Mouse (Mus musculus) midbrain, embryonic 10.5 days (tissue): ENCODE measurements around the gene Map1s. TPM values are rescaled to one million over a fixed set of nuclear protein-coding genes. Genes with fewer than 3 reads are reported as not detected.
"Not testable (repeated sequence)": the region's sequence is repeated elsewhere in the genome, so short reads cannot be mapped to it uniquely, and the experiment has no call there.

Experiments
- DNase-seq: peaks from one replicate; pipeline ENCODE4 v3.0.0-alpha.2; 2017; ENCODE audit warnings: low spot score
- H3K27ac ChIP-seq: fragments of 300-500 bp; sonication (generic); replicated peaks from 2 replicates; pipeline ENCODE4 v1.5.1; 2016; ENCODE audit warnings: mild to moderate bottlenecking
- H3K27me3 ChIP-seq: fragments of 300-500 bp; sonication (generic); 2 replicates; pipeline ENCODE4 v1.6.1; 2016; ENCODE audit warnings: low read depth, mild to moderate bottlenecking; ENCODE audit not compliant: poor library complexity, severe bottlenecking
- H3K36me3 ChIP-seq: fragments of 300-500 bp; sonication (generic); 2 replicates; pipeline ENCODE4 v1.6.1; 2016; ENCODE audit warnings: mild to moderate bottlenecking, moderate library complexity
- H3K4me1 ChIP-seq: fragments of 300-500 bp; sonication (generic); 2 replicates; pipeline ENCODE4 v1.6.1; 2016
- H3K4me3 ChIP-seq: fragments of 300-500 bp; sonication (generic); 2 replicates; pipeline ENCODE4 v1.5.1; 2016; ENCODE audit warnings: mild to moderate bottlenecking, moderate library complexity
- H3K9me3 ChIP-seq: fragments of 300-500 bp; sonication (generic); replicated peaks from 2 replicates; pipeline ENCODE4 v1.6.1; 2016; ENCODE audit warnings: mild to moderate bottlenecking
- WGBS: fragments of 180-500 bp; shearing (Covaris S2); methylation state at CpG from one replicate; pipeline ENCODE4 v1.1.7; 2016; 5-methylcytosine and 5-hydroxymethylcytosine counted together
- polyA plus RNA-seq: library from polyadenylated mRNA; unstranded; fragments of >200 nt; fragmentation: Nextera tagmentation; extraction: Ambion mirVana; gene quantifications from 2 replicates; pipeline ENCODE4 v1.2.1, GENCODE M21; 2016

The Map1s gene
- polyA plus RNA-seq, 1 experiment from 2014 or later = 69.4 TPM

- not testable (repeated sequence) for H3K9me3 ChIP-seq, DNase-seq
- H3K36me3 ChIP-seq = peaks cover 35% of the 10 kb centered on the region
- peaks cover 41% of the 10 kb centered on the region for H3K4me1 ChIP-seq
- WGBS = 84% methylated on average over 24 of the region's 24 CpGs
- peak overlapping the region; percentile 86 for H3K4me3 ChIP-seq
- H3K27ac ChIP-seq = peak overlapping the region; percentile 98
- peaks cover 45% of the 10 kb centered on the region for H3K27me3 ChIP-seq
These were observed 10.0 kb upstream of the Map1s start for GRCm38 (mm10) chr8:70895571-70896259.

- H3K27ac ChIP-seq = peak overlapping the region; percentile 98
- WGBS = 5% methylated on average over 25 of the region's 25 CpGs
- no peaks in the 10 kb centered on the region for H3K9me3 ChIP-seq
- peaks cover 35% of the 10 kb centered on the region for H3K36me3 ChIP-seq
- H3K27me3 ChIP-seq = peaks cover 37% of the 10 kb centered on the region
- peak overlapping the region; percentile 86 for H3K4me3 ChIP-seq
- DNase-seq = no peak
- peaks cover 39% of the 10 kb centered on the region for H3K4me1 ChIP-seq
These were observed 9.3 kb upstream of the Map1s start for GRCm38 (mm10) chr8:70896316-70897020.

GRCm38 (mm10) chr8:70897021-70897680, 8.6 kb upstream of the Map1s start, which contains the start of gene Rpl18a:
TSS of gene Rpl18a (minus strand) at chr8:70897412.
- WGBS = under 1% methylated on average over 60 of the region's 60 CpGs
- peaks cover 35% of the 10 kb centered on the region for H3K36me3 ChIP-seq
- H3K4me1 ChIP-seq = peaks cover 32% of the 10 kb centered on the region

GRCm38 (mm10) chr8:70897681-70898413, 7.9 kb upstream of the Map1s start:
- WGBS = under 1% methylated on average over 20 of the region's 20 CpGs

More at GRCm38 (mm10) chr8:70897021-70897680, 8.6 kb upstream of the Map1s start, which contains the start of gene Rpl18a:
- Histone ChIP-seq H3K27me3 (peaks cover 31% of the 10 kb centered on the region), H3K4me3 (peak within 1 kb of the TSS; percentile 86), H3K27ac (peak within 1 kb of the TSS; percentile 98), H3K9me3 (no peaks in the 10 kb centered on the region)
- peak; percentile 96 for DNase-seq

GRCm38 (mm10) chr8:70898661-70899198, 7.0 kb upstream of the Map1s start:
- Histone ChIP-seq H3K4me3 (peak overlapping the region; percentile 86), H3K36me3 (peaks cover 27% of the 10 kb centered on the region), H3K27me3 (peaks cover 27% of the 10 kb centered on the region), H3K27ac (peak overlapping the region; percentile 98), H3K4me1 (peaks cover 23% of the 10 kb centered on the region), H3K9me3 (no peaks in the 10 kb centered on the region)
- WGBS = 66% methylated on average over 2 of the region's 2 CpGs
- DNase-seq = no peak

More at GRCm38 (mm10) chr8:70897681-70898413, 7.9 kb upstream of the Map1s start:
- peaks cover 35% of the 10 kb centered on the region for H3K36me3 ChIP-seq
- peak overlapping the region; percentile 98 for H3K27ac ChIP-seq
- DNase-seq = peak; percentile 87
- H3K9me3 ChIP-seq = no peaks in the 10 kb centered on the region
- peaks cover 26% of the 10 kb centered on the region for H3K4me1 ChIP-seq
- H3K27me3 ChIP-seq = peaks cover 28% of the 10 kb centered on the region
- H3K4me3 ChIP-seq = peak overlapping the region; percentile 86

- Histone ChIP-seq H3K4me1 (peaks cover 23% of the 10 kb centered on the region), H3K4me3 (no peak overlapping the region), H3K9me3 (no peaks in the 10 kb centered on the region), H3K27me3 (peaks cover 26% of the 10 kb centered on the region), H3K36me3 (peaks cover 22% of the 10 kb centered on the region), H3K27ac (no peak overlapping the region)
- DNase-seq = no peak
- 88% methylated on average over 2 of the region's 2 CpGs for WGBS
These were observed 6.5 kb upstream of the Map1s start for GRCm38 (mm10) chr8:70899226-70899625.

GRCm38 (mm10) chr8:70900872-70901387, 4.8 kb upstream of the Map1s start:
- peaks cover 20% of the 10 kb centered on the region for H3K4me1 ChIP-seq
- H3K36me3 ChIP-seq = peaks cover 5% of the 10 kb centered on the region
- H3K9me3 ChIP-seq = no peaks in the 10 kb centered on the region
- peaks cover 16% of the 10 kb centered on the region; the same call in 1 of the 2 replicates for H3K27me3 ChIP-seq
- no peak overlapping the region for H3K4me3 ChIP-seq
- no peak overlapping the region for H3K27ac ChIP-seq
- 83% methylated on average over 2 of the region's 2 CpGs for WGBS
- no peak for DNase-seq

GRCm38 (mm10) chr8:70902211-70902610, 3.5 kb upstream of the Map1s start:
- Histone ChIP-seq H3K27me3 (peaks cover 16% of the 10 kb centered on the region; the same call in 1 of the 2 replicates), H3K27ac (no peak overlapping the region), H3K4me1 (peaks cover 24% of the 10 kb centered on the region), H3K4me3 (no peak overlapping the region), H3K36me3 (no peaks in the 10 kb centered on the region), H3K9me3 (no peaks in the 10 kb centered on the region)
- DNase-seq = no peak
- WGBS = 43% methylated on average over 5 of the region's 5 CpGs

GRCm38 (mm10) chr8:70903112-70903511, 2.6 kb upstream of the Map1s start:
- peaks cover 24% of the 10 kb centered on the region for H3K4me1 ChIP-seq
- 56% methylated on average over 4 of the region's 4 CpGs for WGBS
- 0 out of 2 replicates have a peak, but pooled peaks cover 4% of the 10 kb centered on the region for H3K36me3 ChIP-seq

GRCm38 (mm10) chr8:70903582-70903981, 2.1 kb upstream of the Map1s start:
- H3K4me1 ChIP-seq = peaks cover 19% of the 10 kb centered on the region
- no peaks in the 10 kb centered on the region for H3K9me3 ChIP-seq
- peaks cover 16% of the 10 kb centered on the region; the same call in 1 of the 2 replicates for H3K27me3 ChIP-seq
- H3K36me3 ChIP-seq = 0 out of 2 replicates have a peak, but pooled peaks cover 4% of the 10 kb centered on the region
- no peak overlapping the region for H3K27ac ChIP-seq
- no peak for DNase-seq
- no peak overlapping the region for H3K4me3 ChIP-seq

More at GRCm38 (mm10) chr8:70903112-70903511, 2.6 kb upstream of the Map1s start:
- Histone ChIP-seq H3K4me3 (no peak overlapping the region), H3K9me3 (no peaks in the 10 kb centered on the region), H3K27me3 (peaks cover 16% of the 10 kb centered on the region; the same call in 1 of the 2 replicates), H3K27ac (no peak overlapping the region)
- DNase-seq = no peak

- no peaks in the 10 kb centered on the region for H3K9me3 ChIP-seq
- DNase-seq = no peak
- H3K4me3 ChIP-seq = 0 out of 2 replicates have a peak overlapping the region, but pooled peaks have one; percentile 96
- WGBS = 67% methylated on average over 4 of the region's 4 CpGs
- peaks cover 11% of the 10 kb centered on the region for H3K36me3 ChIP-seq
- peaks cover 17% of the 10 kb centered on the region for H3K4me1 ChIP-seq
- H3K27me3 ChIP-seq = peaks cover 16% of the 10 kb centered on the region; the same call in 1 of the 2 replicates
- H3K27ac ChIP-seq = no peak overlapping the region
These were observed 1.2 kb upstream of the Map1s start for GRCm38 (mm10) chr8:70904532-70904931.
